Mouse (Mus musculus) stomach, embryonic 16.5 days (tissue): ENCODE measurements around the gene Sptssb. TPM values are rescaled to one million over a fixed set of nuclear protein-coding genes. Genes with fewer than 3 reads are reported as not detected.

Experiments used
- ATAC-seq: fragments of 200-750 bp; cut with Nextera tagmentation; 2 replicates; pipeline ENCODE4 v1.8.0; 2017; ENCODE audit warnings: moderate number of reproducible peaks, moderate TSS enrichment; ENCODE audit not compliant: insufficient read depth, low FRiP score
- H3K27ac ChIP-seq: fragments of 300-500 bp; sonication (generic); 2 replicates; pipeline ENCODE4 v1.5.1; 2014; ENCODE audit warnings: low read length
- H3K27me3 ChIP-seq: fragments of 300-500 bp; sonication (generic); 2 replicates; pipeline ENCODE4 v1.6.1; 2014; ENCODE audit warnings: low read length, control low read depth, mixed read lengths; ENCODE audit not compliant: control insufficient read depth, insufficient read depth
- H3K36me3 ChIP-seq: fragments of 300-500 bp; sonication (generic); 2 replicates; pipeline ENCODE4 v1.6.1; 2014; ENCODE audit warnings: low read length; ENCODE audit not compliant: control insufficient read depth, insufficient read depth
- H3K4me1 ChIP-seq: fragments of 300-500 bp; sonication (generic); 2 replicates; pipeline ENCODE4 v1.6.1; 2014; ENCODE audit warnings: low read length, control low read depth, mixed read lengths; ENCODE audit not compliant: control insufficient read depth, insufficient read depth
- H3K4me2 ChIP-seq: fragments of 300-500 bp; sonication (generic); 2 replicates; pipeline ENCODE4 v1.6.1; 2014; ENCODE audit warnings: low read depth, low read length, mixed read lengths
- H3K4me3 ChIP-seq: fragments of 300-500 bp; sonication (generic); replicated peaks from 2 replicates; pipeline ENCODE4 v1.5.1; 2014; ENCODE audit warnings: mild to moderate bottlenecking, low read length
- H3K9ac ChIP-seq: fragments of 300-500 bp; sonication (generic); 2 replicates; pipeline ENCODE4 v1.6.1; 2014; ENCODE audit warnings: low read length
- H3K9me3 ChIP-seq: fragments of 300-500 bp; sonication (generic); replicated peaks from 2 replicates; pipeline ENCODE4 v1.6.1; 2016; ENCODE audit warnings: low read length, control low read depth; ENCODE audit not compliant: control insufficient read depth
- WGBS: fragments of 180-500 bp; shearing (Covaris S2); extraction: QIAGEN DNeasy Blood & Tissue Kit; methylation state at CpG from one replicate; pipeline ENCODE4 v1.1.7; 2014; 5-methylcytosine and 5-hydroxymethylcytosine counted together
- polyA plus RNA-seq: library from polyadenylated mRNA; unstranded; fragments of >200 nt; fragmentation: Nextera tagmentation; extraction: Ambion mirVana; gene quantifications from 2 replicates; pipeline ENCODE4 v1.2.1, GENCODE M21; 2015

The Sptssb gene
- 60.5 and 99.1 TPM in 2 replicates for polyA plus RNA-seq

GRCm38 (mm10) chr3:69859858-69860588 lies at the start of gene Sptssb:
Gene Sptssb, minus strand, starts transcription at chr3:69859940.
- H3K27ac ChIP-seq, result peak within 1 kb of the TSS; percentile 89
- no peaks in the 10 kb centered on the region for H3K27me3 ChIP-seq
- H3K9me3 ChIP-seq, result no peaks in the 10 kb centered on the region
- H3K36me3 ChIP-seq, result no peaks in the 10 kb centered on the region
- peak within 1 kb of the TSS; percentile 72 for H3K9ac ChIP-seq
- H3K4me3 ChIP-seq, result peak within 1 kb of the TSS; percentile 48
- H3K4me2 ChIP-seq, result peak within 1 kb of the TSS; percentile 94
- H3K4me1 ChIP-seq, result peaks cover 9% of the 10 kb centered on the region
- WGBS, result under 1% methylated on average over 24 of the region's 24 CpGs
- peak; percentile 84 for ATAC-seq

GRCm38 (mm10) chr3:69908074-69908473 lies 48.3 kb upstream of the Sptssb start:
- Histone ChIP-seq H3K9ac (no peak overlapping the region), H3K4me2 (no peak overlapping the region), H3K9me3 (no peaks in the 10 kb centered on the region), H3K27ac (no peak overlapping the region), H3K4me3 (no peak overlapping the region), H3K36me3 (no peaks in the 10 kb centered on the region), H3K4me1 (no peaks in the 10 kb centered on the region), H3K27me3 (no peaks in the 10 kb centered on the region)
- 61% methylated on average over 4 of the region's 4 CpGs for WGBS
- no peak for ATAC-seq

- no peaks in the 10 kb centered on the region for H3K4me1 ChIP-seq
- no peaks in the 10 kb centered on the region for H3K27me3 ChIP-seq
- H3K27ac ChIP-seq, result no peak overlapping the region
- no peak for ATAC-seq
- H3K9ac ChIP-seq, result no peak overlapping the region
- no peaks in the 10 kb centered on the region for H3K9me3 ChIP-seq
- H3K4me3 ChIP-seq, result no peak overlapping the region
- H3K36me3 ChIP-seq, result no peaks in the 10 kb centered on the region
- 41% methylated on average over 6 of the region's 6 CpGs for WGBS
- no peak overlapping the region for H3K4me2 ChIP-seq
Observed at GRCm38 (mm10) chr3:69907564-69907963, 47.8 kb upstream of the Sptssb start.

GRCm38 (mm10) chr3:69902787-69903477 lies 43.2 kb upstream of the Sptssb start:
- no peaks in the 10 kb centered on the region for H3K36me3 ChIP-seq
- H3K4me2 ChIP-seq, result no peak overlapping the region
- WGBS, result 82% methylated on average over 9 of the region's 9 CpGs

GRCm38 (mm10) chr3:69902382-69902781 lies 42.6 kb upstream of the Sptssb start:
- Histone ChIP-seq H3K9ac (no peak overlapping the region), H3K4me3 (no peak overlapping the region), H3K27me3 (no peaks in the 10 kb centered on the region), H3K36me3 (no peaks in the 10 kb centered on the region), H3K4me2 (no peak overlapping the region), H3K27ac (0 out of 2 replicates have a peak overlapping the region, but pooled peaks have one; percentile 19), H3K9me3 (no peaks in the 10 kb centered on the region), H3K4me1 (peaks cover 4% of the 10 kb centered on the region)
- 30% methylated on average over 2 of the region's 2 CpGs for WGBS
- ATAC-seq, result no peak

More at GRCm38 (mm10) chr3:69902787-69903477, 43.2 kb upstream of the Sptssb start:
- Histone ChIP-seq H3K9me3 (no peaks in the 10 kb centered on the region), H3K9ac (no peak overlapping the region), H3K4me3 (no peak overlapping the region), H3K4me1 (peaks cover 4% of the 10 kb centered on the region), H3K27me3 (no peaks in the 10 kb centered on the region), H3K27ac (no peak overlapping the region)
- ATAC-seq, result no peak

- no peak overlapping the region for H3K4me3 ChIP-seq
Observed at GRCm38 (mm10) chr3:69901874-69902381, 42.2 kb upstream of the Sptssb start.

GRCm38 (mm10) chr3:69900335-69900734 lies 40.6 kb upstream of the Sptssb start:
- Histone ChIP-seq H3K9me3 (no peaks in the 10 kb centered on the region), H3K4me3 (no peak overlapping the region), H3K4me1 (peaks cover 4% of the 10 kb centered on the region), H3K4me2 (no peak overlapping the region), H3K27me3 (no peaks in the 10 kb centered on the region), H3K36me3 (no peaks in the 10 kb centered on the region), H3K27ac (no peak overlapping the region), H3K9ac (no peak overlapping the region)
- 56% methylated on average over 5 of the region's 5 CpGs for WGBS
- ATAC-seq, result no peak

More at GRCm38 (mm10) chr3:69901874-69902381, 42.2 kb upstream of the Sptssb start:
- peak; percentile 68; the same call in 1 of the 2 replicates for ATAC-seq
- no peaks in the 10 kb centered on the region for H3K36me3 ChIP-seq
- H3K9ac ChIP-seq, result no peak overlapping the region
- no peak overlapping the region for H3K27ac ChIP-seq
- H3K4me2 ChIP-seq, result no peak overlapping the region
- H3K27me3 ChIP-seq, result no peaks in the 10 kb centered on the region
- no peaks in the 10 kb centered on the region for H3K9me3 ChIP-seq
- H3K4me1 ChIP-seq, result peaks cover 4% of the 10 kb centered on the region

- Histone ChIP-seq H3K4me3 (no peak overlapping the region), H3K4me2 (no peak overlapping the region), H3K9ac (no peak overlapping the region), H3K27ac (no peak overlapping the region), H3K36me3 (no peaks in the 10 kb centered on the region), H3K27me3 (no peaks in the 10 kb centered on the region), H3K4me1 (peaks cover 4% of the 10 kb centered on the region), H3K9me3 (no peaks in the 10 kb centered on the region)
- 70% methylated on average over 7 of the region's 8 CpGs for WGBS
- ATAC-seq, result no peak
Observed at GRCm38 (mm10) chr3:69897917-69898594, 38.3 kb upstream of the Sptssb start.

- no peak for ATAC-seq
- WGBS, result 85% methylated on average over 11 of the region's 11 CpGs
- H3K9ac ChIP-seq, result no peak overlapping the region
- H3K4me2 ChIP-seq, result no peak overlapping the region
- no peak overlapping the region for H3K27ac ChIP-seq
- H3K36me3 ChIP-seq, result no peaks in the 10 kb centered on the region
- H3K4me1 ChIP-seq, result no peaks in the 10 kb centered on the region
- no peaks in the 10 kb centered on the region for H3K9me3 ChIP-seq
- H3K27me3 ChIP-seq, result no peaks in the 10 kb centered on the region
- H3K4me3 ChIP-seq, result no peak overlapping the region
Observed at GRCm38 (mm10) chr3:69895516-69895915, 35.8 kb upstream of the Sptssb start.
